Mouse (Mus musculus) heart, adult 2 months (tissue): ENCODE data around the gene Cd81.

ENCODE experiments used
- EP300 ChIP-seq: fragments of 200-500 bp; IDR thresholded peaks from 2 replicates; pipeline ENCODE4 v1.6.1; 2011; ENCODE audit warnings: low read depth, low read length, control low read depth; ENCODE audit not compliant: insufficient read depth
- POLR2A ChIP-seq: fragments of 200-500 bp; IDR thresholded peaks from 2 replicates; pipeline ENCODE4 v1.6.1; 2011; ENCODE audit warnings: mild to moderate bottlenecking, low read depth, low read length, control low read depth; ENCODE audit not compliant: insufficient read depth

- no peak for TF ChIP-seq POLR2A
- TF ChIP-seq EP300 = no peak
Observed at GRCm38 (mm10) chr7:143044826-143045206, 7.7 kb upstream of the Cd81 start.
